Mouse (Mus musculus): ENCODE measurements at regions not wholly inside any gene's neighbourhood (a gene's known extent, or its start where the extent isn't known, plus 50 kb on each side); places are given as distances from the start of the nearest gene placed in this dataset.

GRCm38 (mm10) chr1:169155484-169156459 lies 375.5 kb downstream of the Nuf2 start:
- DNase-seq = no peak

- no peak for DNase-seq
Measured at GRCm38 (mm10) chr1:169142216-169142615, 389.0 kb downstream of the Nuf2 start.

- no peak for DNase-seq
Measured at GRCm38 (mm10) chr1:169140056-169140455, 391.2 kb downstream of the Nuf2 start.

- DNase-seq = no peak
Measured at GRCm38 (mm10) chr1:169139507-169139906, 391.8 kb downstream of the Nuf2 start.

GRCm38 (mm10) chr1:169139184-169139486 lies 392.1 kb downstream of the Nuf2 start:
- DNase-seq = no peak

- DNase-seq = no peak
Measured at GRCm38 (mm10) chr1:169138404-169139183, 392.7 kb downstream of the Nuf2 start.

GRCm38 (mm10) chr1:169135542-169135941 lies 395.7 kb downstream of the Nuf2 start:
- no peak for DNase-seq

- DNase-seq = no peak
Measured at GRCm38 (mm10) chr1:169103669-169104068, 427.6 kb downstream of the Nuf2 start.

- no peak for DNase-seq
Measured at GRCm38 (mm10) chr1:169103113-169103512, 428.2 kb downstream of the Nuf2 start.

GRCm38 (mm10) chr1:169099221-169099620 lies 432.0 kb downstream of the Nuf2 start:
- DNase-seq = no peak

GRCm38 (mm10) chr1:169096737-169097136 lies 434.5 kb downstream of the Nuf2 start:
- no peak for DNase-seq

GRCm38 (mm10) chr1:169093602-169094354 lies 437.5 kb downstream of the Nuf2 start:
- no peak for DNase-seq

GRCm38 (mm10) chr1:169086032-169086431 lies 445.2 kb downstream of the Nuf2 start:
- DNase-seq = no peak

- no peak for DNase-seq
Measured at GRCm38 (mm10) chr1:169080686-169081085, 450.6 kb downstream of the Nuf2 start.

- DNase-seq = no peak
Measured at GRCm38 (mm10) chr1:169077228-169077627, 454.0 kb downstream of the Nuf2 start.

- no peak for DNase-seq
Measured at GRCm38 (mm10) chr1:169076006-169076405, 455.3 kb downstream of the Nuf2 start.

GRCm38 (mm10) chr1:169071366-169071765 lies 459.9 kb downstream of the Nuf2 start:
- DNase-seq = no peak

GRCm38 (mm10) chr1:169069647-169070046 lies 461.6 kb downstream of the Nuf2 start:
- DNase-seq = no peak

GRCm38 (mm10) chr1:169066795-169067194 lies 464.5 kb downstream of the Nuf2 start:
- DNase-seq = no peak

GRCm38 (mm10) chr1:169060627-169061026 lies 470.6 kb downstream of the Nuf2 start:
- no peak for DNase-seq

- no peak for DNase-seq
Measured at GRCm38 (mm10) chr1:169060145-169060544, 471.1 kb downstream of the Nuf2 start.

- no peak for DNase-seq
Measured at GRCm38 (mm10) chr1:169051863-169052257, 479.4 kb downstream of the Nuf2 start.
